Mouse (Mus musculus): ENCODE data around the gene Olfr850. TPM values are rescaled to one million over a fixed set of nuclear protein-coding genes. Genes with fewer than 3 reads are reported as not detected.

The Olfr850 gene
- total RNA-seq (2021), result not detected
- long read RNA-seq, experiment 1, result 0 reads
- long read RNA-seq, experiment 2, result 0 reads

DNA sequence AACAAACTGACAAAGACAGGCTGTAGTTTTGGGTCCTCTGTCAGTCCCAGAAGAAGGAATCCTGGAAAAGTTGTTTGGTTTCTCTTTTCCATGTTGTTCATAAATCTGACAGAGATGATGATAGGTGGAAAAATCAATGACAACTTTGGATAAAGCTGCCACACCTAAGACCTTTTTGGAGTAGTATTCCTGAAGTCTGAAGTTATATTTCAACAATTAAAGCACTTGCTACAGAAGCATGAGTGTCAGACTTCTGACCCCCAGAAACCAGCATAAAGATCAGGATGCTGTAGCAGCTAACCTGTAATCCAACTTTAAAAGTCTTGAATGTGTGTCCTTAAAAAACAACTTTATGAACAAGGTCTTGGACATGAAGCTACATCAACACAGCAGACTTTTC, at the start of gene Olfr850:
Olfr850 (minus strand) TSS at position 101 of the 400 bp plus-strand sequence.
- DNase-seq (ENCODE audit: low spot score), result no peak

DNA sequence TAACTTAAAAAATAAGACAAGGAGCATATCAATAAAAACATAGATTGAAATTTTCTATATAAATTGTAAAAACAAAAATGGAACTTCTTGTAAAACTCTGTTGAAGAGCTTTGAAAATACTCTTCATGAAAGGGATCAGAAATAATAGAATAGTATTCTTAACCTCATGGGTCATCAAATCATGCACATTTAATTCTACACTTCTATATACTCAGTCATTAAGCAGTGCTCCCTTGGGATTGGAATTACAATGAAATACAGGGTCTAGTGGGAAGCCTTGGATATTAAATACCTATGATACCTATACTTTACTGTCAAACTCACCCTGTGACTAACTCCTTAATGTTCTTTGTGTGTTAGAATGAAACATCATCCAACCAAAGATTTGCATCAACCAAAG, 14.9 kb upstream of the Olfr850 start, which contains the start of gene Olfr851:
Olfr851 (plus strand) TSS at position 301 of the 400 bp plus-strand sequence.
- no peak for DNase-seq (ENCODE audit: low spot score)

DNA sequence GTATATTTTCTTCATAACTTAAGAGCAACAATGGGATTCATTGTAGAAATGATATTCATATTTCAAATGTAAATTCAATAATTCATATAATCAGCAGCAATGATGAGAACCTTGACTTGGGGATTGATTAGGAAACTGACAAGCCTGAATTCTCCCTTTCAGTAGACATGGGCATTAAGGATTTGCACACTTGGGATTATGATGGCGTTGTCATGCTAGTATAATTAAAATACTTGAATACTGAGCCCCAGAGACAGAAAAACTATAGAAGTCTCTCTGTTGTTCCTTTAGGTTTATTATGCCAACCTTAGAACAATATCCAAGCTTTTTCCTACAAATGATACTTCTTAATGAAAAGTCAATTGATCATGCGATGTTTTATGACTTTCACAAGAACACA, 38.1 kb downstream of the Olfr850 start, which contains the start of gene Olfr849:
Olfr849 (plus strand) TSS at position 301 of the 400 bp plus-strand sequence.
- DNase-seq (ENCODE audit: low spot score), result no peak

Other genes starting within 250 kb of the Olfr850 start
- gene Olfr843, start 226.3 kb downstream of the Olfr850 start, total RNA-seq (2021), result not detected
- not detected for gene Olfr844, start 161.9 kb downstream of the Olfr850 start, total RNA-seq (2021)
- not detected for gene Olfr845, start 141.8 kb downstream of the Olfr850 start, total RNA-seq (2021)
- not detected for gene Olfr846, start 114.2 kb downstream of the Olfr850 start, total RNA-seq (2021)
- not detected for gene Olfr847, start 99.6 kb downstream of the Olfr850 start, total RNA-seq (2021)
- gene Olfr849, start 38.0 kb downstream of the Olfr850 start, total RNA-seq (2021), result not detected
- gene Olfr851, start 15.0 kb upstream of the Olfr850 start, total RNA-seq (2021), result not detected
- not detected for gene Olfr853, start 62.8 kb upstream of the Olfr850 start, total RNA-seq (2021)
- gene Olfr854, start 89.1 kb upstream of the Olfr850 start, total RNA-seq (2021), result not detected
- not detected for gene Olfr855, start 104.4 kb upstream of the Olfr850 start, total RNA-seq (2021)
- 10 to 100 TPM; 14.3 to 15.2 TPM for gene Zfp317, start 143.9 kb upstream of the Olfr850 start, total RNA-seq (2021)
- gene Olfr857, start 231.2 kb upstream of the Olfr850 start, total RNA-seq (2021), result not detected

Data from gastrocnemius, adult 18-20 months (tissue).